Comparison of ENCODE assay signal across 14 mouse cellular contexts in the genomic region with DNA sequence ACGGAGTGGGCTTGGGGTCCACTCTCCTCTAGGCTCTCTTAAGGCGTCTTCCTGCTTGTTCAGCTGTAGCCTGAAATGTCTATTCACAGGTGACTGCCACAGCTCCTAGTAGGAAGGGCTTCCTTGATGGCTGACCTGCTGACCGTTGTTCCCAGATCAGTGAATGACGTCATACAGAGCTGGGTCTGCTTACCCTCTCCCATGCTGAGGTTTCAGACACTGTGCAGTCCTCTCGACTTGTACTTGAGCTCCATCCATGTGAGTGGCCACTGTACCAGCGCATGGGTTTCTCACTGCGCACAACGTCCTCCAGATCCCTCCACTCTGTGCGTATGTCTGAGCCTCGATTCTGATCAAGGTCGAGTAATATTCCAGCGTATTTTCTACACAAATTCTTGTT. TPM values are rescaled to one million over a fixed set of nuclear protein-coding genes. Genes with fewer than 3 reads are reported as not detected.
DNase-seq lines count a peak whose midpoint lies in the region; ATAC-seq lines count a peak whose summit lies in the region.
"Had no signal": no experiment of that assay in that cellular context is flagged by ENCODE, and none has a peak within 500 bp of the region (broad histone marks: within the 10 kb centered on the region; RNA-seq: fewer than 3 reads in every experiment).

No protein-coding gene starts in this region.

- H3K27ac ChIP-seq in heart, embryonic 14.5 days (replicated peaks in 1 of 2; ENCODE audit: control insufficient read depth in 1 of 2, insufficient read depth in 1 of 2, low read depth in 2 of 2, low read length in 2 of 2): peak overlapping the region; percentile 31 to 45
- peak overlapping the region; percentile 52 for H3K27ac ChIP-seq in intestine, embryonic 16.5 days (ENCODE audit: low read length)
- H3K27ac ChIP-seq in stomach, embryonic 15.5 days: peak overlapping the region; percentile 59
- H3K27ac ChIP-seq: embryonic facial prominence, embryonic 15.5 days; hindbrain, embryonic 14.5 days had no signal

- 0 out of 2 replicates have a peak overlapping the region, but pooled peaks have one; percentile 7 for H3K9ac ChIP-seq in heart, embryonic 14.5 days (ENCODE audit: low read length)
- peak overlapping the region; percentile 3; the same call in 1 of the 2 replicates for H3K9ac ChIP-seq in intestine, embryonic 16.5 days (ENCODE audit: low read depth, low read length)
- H3K9ac ChIP-seq in stomach, embryonic 15.5 days: no peak overlapping the region
- H3K9ac ChIP-seq: embryonic facial prominence, embryonic 15.5 days; hindbrain, embryonic 14.5 days; lung, embryonic 14.5 days had no signal

- peaks cover 82% of the 10 kb centered on the region for H3K36me3 ChIP-seq in heart, embryonic 14.5 days (ENCODE audit: control insufficient read depth, insufficient read depth, low read length)
- H3K36me3 ChIP-seq in megakaryocyte, embryonic 14.5 days (replicated peaks; ENCODE audit: low read length): peaks cover 93% of the 10 kb centered on the region
- peaks cover 49% of the 10 kb centered on the region for H3K36me3 ChIP-seq in intestine, embryonic 16.5 days (ENCODE audit: control insufficient read depth, insufficient read depth, low read length)
- peaks cover 81% of the 10 kb centered on the region for H3K36me3 ChIP-seq in stomach, embryonic 15.5 days

- H3K27me3 ChIP-seq in heart, embryonic 14.5 days (ENCODE audit: control insufficient read depth, insufficient read depth, low read length): no peaks in the 10 kb centered on the region
- H3K27me3 ChIP-seq in megakaryocyte, embryonic 14.5 days (replicated peaks): no peaks in the 10 kb centered on the region
- H3K27me3 ChIP-seq in intestine, embryonic 16.5 days (replicated peaks; ENCODE audit: control insufficient read depth, insufficient read depth, low read length): no peaks in the 10 kb centered on the region
- H3K27me3 ChIP-seq in stomach, embryonic 15.5 days (replicated peaks): no peaks in the 10 kb centered on the region
- H3K27me3 ChIP-seq: embryonic facial prominence, embryonic 15.5 days had no signal

- H3K9me3 ChIP-seq in heart, embryonic 14.5 days (ENCODE audit: control insufficient read depth, low read length): no peaks in the 10 kb centered on the region
- no peaks in the 10 kb centered on the region for H3K9me3 ChIP-seq in megakaryocyte, embryonic 14.5 days
- no peaks in the 10 kb centered on the region for H3K9me3 ChIP-seq in intestine, embryonic 16.5 days (ENCODE audit: control insufficient read depth, low read length)
- H3K9me3 ChIP-seq in stomach, embryonic 15.5 days: no peaks in the 10 kb centered on the region
- H3K9me3 ChIP-seq: embryonic facial prominence, embryonic 15.5 days had no signal

- WGBS in heart, embryonic 14.5 days: 56% methylated on average over 12 of the region's 12 CpGs
- WGBS in intestine, embryonic 16.5 days: 67% methylated on average over 12 of the region's 12 CpGs
- 69% methylated on average over 12 of the region's 12 CpGs for WGBS in stomach, embryonic 15.5 days

- no peak overlapping the region for H3K4me2 ChIP-seq in heart, embryonic 14.5 days (ENCODE audit: low read length)
- no peak overlapping the region for H3K4me2 ChIP-seq in intestine, embryonic 16.5 days (ENCODE audit: low read depth, low read length)
- no peak overlapping the region for H3K4me2 ChIP-seq in stomach, embryonic 15.5 days
- H3K4me2 ChIP-seq: embryonic facial prominence, embryonic 15.5 days; hindbrain, embryonic 14.5 days; lung, embryonic 14.5 days had no signal

- peaks cover 7 to 9% of the 10 kb centered on the region in 2 experiments for H3K4me1 ChIP-seq in heart, embryonic 14.5 days (ENCODE audit: control insufficient read depth in 2 of 2, insufficient read depth in 2 of 2, low read length in 2 of 2)
- peaks cover 71% of the 10 kb centered on the region for H3K4me1 ChIP-seq in megakaryocyte, embryonic 14.5 days
- H3K4me1 ChIP-seq in intestine, embryonic 16.5 days (ENCODE audit: control insufficient read depth, insufficient read depth, low read length): 0 out of 2 replicates have a peak, but pooled peaks cover 3% of the 10 kb centered on the region
- H3K4me1 ChIP-seq in stomach, embryonic 15.5 days: peaks cover 7% of the 10 kb centered on the region; the same call in 1 of the 2 replicates

- ATAC-seq in heart, embryonic 14.5 days (ENCODE audit: insufficient number of reproducible peaks, insufficient read depth, low FRiP score, low read depth): no peak
- no peak for ATAC-seq in megakaryocyte, adult 5-6 weeks (ENCODE audit: poor library complexity, severe bottlenecking)
- peak; percentile 15; the same call in 1 of the 2 replicates for ATAC-seq in intestine, embryonic 16.5 days
- no peak for ATAC-seq in stomach, embryonic 15.5 days (ENCODE audit: insufficient read depth, low FRiP score, low read depth)
- ATAC-seq in granulocyte monocyte progenitor cell, adult 5-6 weeks (replicated peaks; ENCODE audit: poor library complexity, severe bottlenecking): no peak
- no peak for ATAC-seq in inflammation-experienced regulatory T-cells, adult 6 months

- no peak overlapping the region for H3K4me3 ChIP-seq in heart, embryonic 14.5 days (ENCODE audit: control insufficient read depth in 1 of 2, insufficient read depth in 1 of 2, low read depth in 1 of 2, low read length in 2 of 2)
- H3K4me3 ChIP-seq in megakaryocyte, embryonic 14.5 days (replicated peaks): peak overlapping the region; percentile 59
- H3K4me3 ChIP-seq in intestine, embryonic 16.5 days (ENCODE audit: low read length): no peak overlapping the region
- no peak overlapping the region for H3K4me3 ChIP-seq in stomach, embryonic 15.5 days (replicated peaks)
- H3K4me3 ChIP-seq: embryonic facial prominence, embryonic 15.5 days had no signal

- intact Hi-C loops in heart, postnatal 14 days (cut with DNase I): no loop called here

- DNase-seq in heart, postnatal 14 days: no peak
- DNase-seq: adrenal gland, postnatal 25 days; cerebellum, adult 18-20 months; lung, embryonic 14.5 days had no signal

RNA-seq across cellular contexts. Expression of a gene that starts 15.1 kb away (rescaled TPM):
- polyA plus RNA-seq in heart, embryonic 14.5 days (2014; fragmentation: Nextera tagmentation; extraction: Ambion mirVana): 33.5 and 34.0 TPM in 2 replicates
- total RNA-seq in heart, postnatal 14 days (2021): 10 to 100 TPM; 15.2 to 18.3 TPM
- polyA plus RNA-seq in megakaryocyte, embryonic 14.5 days (2012; ENCODE audit: insufficient read depth, low replicate concordance): 95.2 and 184 TPM in 2 replicates
- 10.1 and 13.7 TPM in 2 replicates for total RNA-seq in megakaryocyte, adult 5-6 weeks (2015)
- total RNA-seq in megakaryocyte, adult 5-6 weeks (2017): 12.9 and 13.3 TPM in 2 replicates
- 52.5 and 54.4 TPM in 2 replicates for polyA plus RNA-seq in intestine, embryonic 16.5 days (2015; fragmentation: Nextera tagmentation; extraction: Ambion mirVana)
- 41.8 and 44.9 TPM in 2 replicates for polyA plus RNA-seq in stomach, embryonic 15.5 days (2015; fragmentation: Nextera tagmentation; extraction: Ambion mirVana)
- total RNA-seq in granulocyte monocyte progenitor cell, adult 5-6 weeks (2014; fragmentation: Nextera tagmentation): 6.3 and 22.9 TPM in 2 replicates
- 7.8 and 8.1 TPM in 2 replicates for total RNA-seq in granulocyte monocyte progenitor cell, adult 5-6 weeks (2017)
- polyA plus RNA-seq in inflammation-experienced regulatory T-cells, adult 6 months (2017; shearing (Covaris generic)): 10 to 100 TPM; 15.4 to 21.5 (median 17.1) TPM

RNA-seq across cellular contexts. Expression of a gene that starts 17.6 kb away (rescaled TPM):
- 16.8 and 18.8 TPM in 2 replicates for polyA plus RNA-seq in heart, embryonic 14.5 days (2014; fragmentation: Nextera tagmentation; extraction: Ambion mirVana)
- 10 to 100 TPM; 40.8 to 43.2 TPM for total RNA-seq in heart, postnatal 14 days (2021)
- polyA plus RNA-seq in megakaryocyte, embryonic 14.5 days (2012; ENCODE audit: insufficient read depth, low replicate concordance): 100.0 and 136 TPM in 2 replicates
- total RNA-seq in megakaryocyte, adult 5-6 weeks (2015): 25.0 and 27.0 TPM in 2 replicates
- total RNA-seq in megakaryocyte, adult 5-6 weeks (2017): 8.8 and 14.5 TPM in 2 replicates
- 46.2 and 47.4 TPM in 2 replicates for polyA plus RNA-seq in intestine, embryonic 16.5 days (2015; fragmentation: Nextera tagmentation; extraction: Ambion mirVana)
- 56.2 and 60.1 TPM in 2 replicates for polyA plus RNA-seq in stomach, embryonic 15.5 days (2015; fragmentation: Nextera tagmentation; extraction: Ambion mirVana)
- total RNA-seq in granulocyte monocyte progenitor cell, adult 5-6 weeks (2014; fragmentation: Nextera tagmentation): 16.1 and 20.6 TPM in 2 replicates
- total RNA-seq in granulocyte monocyte progenitor cell, adult 5-6 weeks (2017): 7.1 and 8.0 TPM in 2 replicates
- polyA plus RNA-seq in inflammation-experienced regulatory T-cells, adult 6 months (2017; shearing (Covaris generic)): 10 to 100 TPM in 1 of 3 experiments, 1 to 10 TPM in 2; 8.5 to 10.8 (median 9.3) TPM

RNA-seq across cellular contexts. Expression of a gene that starts 23.8 kb away (rescaled TPM):
- polyA plus RNA-seq in heart, embryonic 14.5 days (2014; fragmentation: Nextera tagmentation; extraction: Ambion mirVana): 331 and 337 TPM in 2 replicates
- 1,000 to 10,000 TPM; 1,113 to 1,165 TPM for total RNA-seq in heart, postnatal 14 days (2021)
- 439 and 1,295 TPM in 2 replicates for polyA plus RNA-seq in megakaryocyte, embryonic 14.5 days (2012; ENCODE audit: insufficient read depth, low replicate concordance)
- 394 and 408 TPM in 2 replicates for total RNA-seq in megakaryocyte, adult 5-6 weeks (2015)
- total RNA-seq in megakaryocyte, adult 5-6 weeks (2017): 983 and 1,066 TPM in 2 replicates
- polyA plus RNA-seq in intestine, embryonic 16.5 days (2015; fragmentation: Nextera tagmentation; extraction: Ambion mirVana): 526 and 531 TPM in 2 replicates
- 517 and 544 TPM in 2 replicates for polyA plus RNA-seq in stomach, embryonic 15.5 days (2015; fragmentation: Nextera tagmentation; extraction: Ambion mirVana)
- 843 and 1,029 TPM in 2 replicates for total RNA-seq in granulocyte monocyte progenitor cell, adult 5-6 weeks (2014; fragmentation: Nextera tagmentation)
- total RNA-seq in granulocyte monocyte progenitor cell, adult 5-6 weeks (2017): 1,504 and 1,576 TPM in 2 replicates
- 1,000 to 10,000 TPM in 1 of 3 experiments, 100 to 1,000 TPM in 2; 925 to 1,158 (median 972) TPM for polyA plus RNA-seq in inflammation-experienced regulatory T-cells, adult 6 months (2017; shearing (Covaris generic))

RNA-seq across cellular contexts. Expression of a gene that starts 30.2 kb away (rescaled TPM):
- 41.5 and 51.0 TPM in 2 replicates for polyA plus RNA-seq in heart, embryonic 14.5 days (2014; fragmentation: Nextera tagmentation; extraction: Ambion mirVana)
- total RNA-seq in heart, postnatal 14 days (2021): 10 to 100 TPM; 28.4 to 29.2 TPM
- polyA plus RNA-seq in megakaryocyte, embryonic 14.5 days (2012; ENCODE audit: insufficient read depth, low replicate concordance): 168 TPM in 2 replicates
- 9.8 and 12.7 TPM in 2 replicates for total RNA-seq in megakaryocyte, adult 5-6 weeks (2015)
- total RNA-seq in megakaryocyte, adult 5-6 weeks (2017): 27.5 and 36.6 TPM in 2 replicates
- 15.4 and 47.6 TPM in 2 replicates for polyA plus RNA-seq in intestine, embryonic 16.5 days (2015; fragmentation: Nextera tagmentation; extraction: Ambion mirVana)
- polyA plus RNA-seq in stomach, embryonic 15.5 days (2015; fragmentation: Nextera tagmentation; extraction: Ambion mirVana): 61.9 and 65.4 TPM in 2 replicates
- total RNA-seq in granulocyte monocyte progenitor cell, adult 5-6 weeks (2014; fragmentation: Nextera tagmentation): 25.7 and 40.8 TPM in 2 replicates
- total RNA-seq in granulocyte monocyte progenitor cell, adult 5-6 weeks (2017): 20.5 and 33.0 TPM in 2 replicates
- 1 to 10 TPM; 3.1 to 5.4 (median 3.6) TPM for polyA plus RNA-seq in inflammation-experienced regulatory T-cells, adult 6 months (2017; shearing (Covaris generic))

RNA-seq across cellular contexts. Expression of a gene that starts 31.0 kb away (rescaled TPM):
- not detected in 2 replicates for polyA plus RNA-seq in heart, embryonic 14.5 days (2014; fragmentation: Nextera tagmentation; extraction: Ambion mirVana)
- total RNA-seq in heart, postnatal 14 days (2021): not detected
- polyA plus RNA-seq in megakaryocyte, embryonic 14.5 days (2012; ENCODE audit: insufficient read depth, low replicate concordance): not detected in 2 replicates
- total RNA-seq in megakaryocyte, adult 5-6 weeks (2015): not detected in 2 replicates
- total RNA-seq in megakaryocyte, adult 5-6 weeks (2017): not detected in 2 replicates
- polyA plus RNA-seq in intestine, embryonic 16.5 days (2015; fragmentation: Nextera tagmentation; extraction: Ambion mirVana): not detected in 2 replicates
- polyA plus RNA-seq in stomach, embryonic 15.5 days (2015; fragmentation: Nextera tagmentation; extraction: Ambion mirVana): 0.10 TPM in 1 of 2 replicates, not detected in the other
- total RNA-seq in granulocyte monocyte progenitor cell, adult 5-6 weeks (2014; fragmentation: Nextera tagmentation): not detected in 2 replicates
- total RNA-seq in granulocyte monocyte progenitor cell, adult 5-6 weeks (2017): not detected in 2 replicates
- polyA plus RNA-seq in inflammation-experienced regulatory T-cells, adult 6 months (2017; shearing (Covaris generic)): not detected
- total RNA-seq: adrenal gland, postnatal 25 days; layer of hippocampus, postnatal 25 days had no signal
- polyA plus RNA-seq: hindbrain, embryonic 14.5 days; lung, embryonic 14.5 days had no signal
